Mouse (Mus musculus): Measurements from ENCODE around the gene Smg6. TPM values are rescaled to one million over a fixed set of nuclear protein-coding genes. Genes with fewer than 3 reads are reported as not detected.

Gene Smg6
- polyA plus RNA-seq, 1 experiment, result 25.3 TPM

GRCm38 (mm10) chr11:75178672-75179208 lies 253.1 kb downstream of the Smg6 start, which contains the start of gene Ovca2:
TSS of gene Ovca2 (minus strand) at chr11:75178835.
- H3K9me3 ChIP-seq (replicated peaks; ENCODE audit: control insufficient read depth, insufficient read depth, low read length, poor library complexity, severe bottlenecking), result no peaks in the 10 kb centered on the region
- H3K27me3 ChIP-seq (ENCODE audit: control insufficient read depth, insufficient read depth, low read length, poor library complexity, severe bottlenecking), result no peaks in the 10 kb centered on the region
- H3K4me3 ChIP-seq (ENCODE audit: low read depth, low read length), result peak within 1 kb of the TSS; percentile 77
- H3K9ac ChIP-seq (ENCODE audit: low read depth, poor library complexity, severe bottlenecking), result peak within 1 kb of the TSS; percentile 71
- H3K27ac ChIP-seq (ENCODE audit: insufficient read depth, low read length), result no peak within 1 kb of the TSS
- H3K4me1 ChIP-seq (ENCODE audit: control insufficient read depth, insufficient read depth, low read length), result no peaks in the 10 kb centered on the region
- TF ChIP-seq POLR2A (IDR thresholded peaks at IDR 0.05; ENCODE audit: insufficient read depth, low read length) (peak; percentile 78), EP300 (IDR thresholded peaks at IDR 0.05; ENCODE audit: insufficient read depth, low read depth, low read length) (no peak), CTCF (IDR thresholded peaks at IDR 0.05; ENCODE audit: low read depth, low read length) (peak; percentile 63)
- H3K36me3 ChIP-seq (ENCODE audit: control insufficient read depth, insufficient read depth, low read length, poor library complexity, severe bottlenecking), result peaks cover 14% of the 10 kb centered on the region

GRCm38 (mm10) chr11:75183917-75184570 lies 258.4 kb downstream of the Smg6 start:
- no peaks in the 10 kb centered on the region for H3K27me3 ChIP-seq (ENCODE audit: control insufficient read depth, insufficient read depth, low read length, poor library complexity, severe bottlenecking)
- no peaks in the 10 kb centered on the region for H3K4me1 ChIP-seq (ENCODE audit: control insufficient read depth, insufficient read depth, low read length)
- no peaks in the 10 kb centered on the region for H3K9me3 ChIP-seq (replicated peaks; ENCODE audit: control insufficient read depth, insufficient read depth, low read length, poor library complexity, severe bottlenecking)
- peaks cover 6% of the 10 kb centered on the region; the same call in 1 of the 2 replicates for H3K36me3 ChIP-seq (ENCODE audit: control insufficient read depth, insufficient read depth, low read length, poor library complexity, severe bottlenecking)
- no peak overlapping the region for H3K4me3 ChIP-seq (ENCODE audit: low read depth, low read length)
- no peak overlapping the region for H3K9ac ChIP-seq (ENCODE audit: low read depth, poor library complexity, severe bottlenecking)
- no peak overlapping the region for H3K27ac ChIP-seq (ENCODE audit: insufficient read depth, low read length)
- TF ChIP-seq POLR2A (IDR thresholded peaks at IDR 0.05; ENCODE audit: insufficient read depth, low read length) (no peak), CTCF (IDR thresholded peaks at IDR 0.05; ENCODE audit: low read depth, low read length) (no peak), EP300 (IDR thresholded peaks at IDR 0.05; ENCODE audit: insufficient read depth, low read depth, low read length) (no peak)

- Histone ChIP-seq H3K27ac (ENCODE audit: insufficient read depth, low read length) (no peak overlapping the region), H3K4me3 (ENCODE audit: low read depth, low read length) (no peak overlapping the region), H3K9ac (ENCODE audit: low read depth, poor library complexity, severe bottlenecking) (no peak overlapping the region), H3K9me3 (replicated peaks; ENCODE audit: control insufficient read depth, insufficient read depth, low read length, poor library complexity, severe bottlenecking) (no peaks in the 10 kb centered on the region), H3K4me1 (ENCODE audit: control insufficient read depth, insufficient read depth, low read length) (no peaks in the 10 kb centered on the region), H3K36me3 (ENCODE audit: control insufficient read depth, insufficient read depth, low read length, poor library complexity, severe bottlenecking) (peaks cover 6% of the 10 kb centered on the region; the same call in 1 of the 2 replicates), H3K27me3 (ENCODE audit: control insufficient read depth, insufficient read depth, low read length, poor library complexity, severe bottlenecking) (no peaks in the 10 kb centered on the region)
- no peak for TF ChIP-seq CTCF (IDR thresholded peaks at IDR 0.05; ENCODE audit: low read depth, low read length)
Measured at GRCm38 (mm10) chr11:75184573-75184972, 258.9 kb downstream of the Smg6 start.

GRCm38 (mm10) chr11:75184986-75185385 lies 259.4 kb downstream of the Smg6 start:
- no peaks in the 10 kb centered on the region for H3K4me1 ChIP-seq (ENCODE audit: control insufficient read depth, insufficient read depth, low read length)
- H3K27me3 ChIP-seq (ENCODE audit: control insufficient read depth, insufficient read depth, low read length, poor library complexity, severe bottlenecking), result no peaks in the 10 kb centered on the region
- no peak overlapping the region for H3K9ac ChIP-seq (ENCODE audit: low read depth, poor library complexity, severe bottlenecking)
- no peaks in the 10 kb centered on the region for H3K9me3 ChIP-seq (replicated peaks; ENCODE audit: control insufficient read depth, insufficient read depth, low read length, poor library complexity, severe bottlenecking)
- H3K36me3 ChIP-seq (ENCODE audit: control insufficient read depth, insufficient read depth, low read length, poor library complexity, severe bottlenecking), result peaks cover 6% of the 10 kb centered on the region; the same call in 1 of the 2 replicates
- H3K27ac ChIP-seq (ENCODE audit: insufficient read depth, low read length), result no peak overlapping the region
- no peak for TF ChIP-seq POLR2A (IDR thresholded peaks at IDR 0.05; ENCODE audit: insufficient read depth, low read length)
- TF ChIP-seq CTCF (IDR thresholded peaks at IDR 0.05; ENCODE audit: low read depth, low read length), result no peak
- no peak for TF ChIP-seq EP300 (IDR thresholded peaks at IDR 0.05; ENCODE audit: insufficient read depth, low read depth, low read length)
- no peak overlapping the region for H3K4me3 ChIP-seq (ENCODE audit: low read depth, low read length)

- H3K4me1 ChIP-seq (ENCODE audit: control insufficient read depth, insufficient read depth, low read length), result no peaks in the 10 kb centered on the region
- peaks cover 7% of the 10 kb centered on the region; the same call in 1 of the 2 replicates for H3K27me3 ChIP-seq (ENCODE audit: control insufficient read depth, insufficient read depth, low read length, poor library complexity, severe bottlenecking)
- no peaks in the 10 kb centered on the region for H3K36me3 ChIP-seq (ENCODE audit: control insufficient read depth, insufficient read depth, low read length, poor library complexity, severe bottlenecking)
- H3K27ac ChIP-seq (ENCODE audit: insufficient read depth, low read length), result no peak overlapping the region
- no peaks in the 10 kb centered on the region for H3K9me3 ChIP-seq (replicated peaks; ENCODE audit: control insufficient read depth, insufficient read depth, low read length, poor library complexity, severe bottlenecking)
- TF ChIP-seq EP300 (IDR thresholded peaks at IDR 0.05; ENCODE audit: insufficient read depth, low read depth, low read length) (no peak), CTCF (IDR thresholded peaks at IDR 0.05; ENCODE audit: low read depth, low read length) (no peak), POLR2A (IDR thresholded peaks at IDR 0.05; ENCODE audit: insufficient read depth, low read length) (no peak)
- H3K4me3 ChIP-seq (ENCODE audit: low read depth, low read length), result peak overlapping the region; percentile 99
- H3K9ac ChIP-seq (ENCODE audit: low read depth, poor library complexity, severe bottlenecking), result peak overlapping the region; percentile 66
Measured at GRCm38 (mm10) chr11:75189713-75190370, 264.2 kb downstream of the Smg6 start.

GRCm38 (mm10) chr11:75190371-75190724 lies 264.7 kb downstream of the Smg6 start:
- peak; percentile 15 for TF ChIP-seq POLR2A (IDR thresholded peaks at IDR 0.05; ENCODE audit: insufficient read depth, low read length)
- peak; percentile 69 for TF ChIP-seq EP300 (IDR thresholded peaks at IDR 0.05; ENCODE audit: insufficient read depth, low read depth, low read length)
- peak; percentile 9 for TF ChIP-seq CTCF (IDR thresholded peaks at IDR 0.05; ENCODE audit: low read depth, low read length)
- H3K9me3 ChIP-seq (replicated peaks; ENCODE audit: control insufficient read depth, insufficient read depth, low read length, poor library complexity, severe bottlenecking), result no peaks in the 10 kb centered on the region
- H3K27me3 ChIP-seq (ENCODE audit: control insufficient read depth, insufficient read depth, low read length, poor library complexity, severe bottlenecking), result peaks cover 7% of the 10 kb centered on the region; the same call in 1 of the 2 replicates
- H3K36me3 ChIP-seq (ENCODE audit: control insufficient read depth, insufficient read depth, low read length, poor library complexity, severe bottlenecking), result no peaks in the 10 kb centered on the region
- H3K4me1 ChIP-seq (ENCODE audit: control insufficient read depth, insufficient read depth, low read length), result no peaks in the 10 kb centered on the region
- peak overlapping the region; percentile 99 for H3K4me3 ChIP-seq (ENCODE audit: low read depth, low read length)
- H3K27ac ChIP-seq (ENCODE audit: insufficient read depth, low read length), result no peak overlapping the region
- peak overlapping the region; percentile 66 for H3K9ac ChIP-seq (ENCODE audit: low read depth, poor library complexity, severe bottlenecking)

All from ES-Bruce4 (cell line).